ENCODE assay signal across 8 mouse cellular contexts in genomic region chr4:101717367-101718121, GRCm38 (mm10). TPM values are rescaled to one million over a fixed set of nuclear protein-coding genes. Genes with fewer than 3 reads are reported as not detected.
DNase-seq lines count a peak whose midpoint lies in the region; ATAC-seq and TF ChIP-seq lines count a peak whose summit lies in the region.

Gene Lepr (plus strand): TSS chr4:101717404.

- TF ChIP-seq CTCF in testis, adult 2 months (IDR thresholded peaks at IDR 0.05; ENCODE audit: control insufficient read depth, insufficient read depth, insufficient replicate concordance, low read depth, low read length) = no peak

- H3K36me3 ChIP-seq in testis, adult 2 months (ENCODE audit: control insufficient read depth, insufficient read depth, low read length) = no peaks in the 10 kb centered on the region
- no peaks in the 10 kb centered on the region for H3K36me3 ChIP-seq in embryonic facial prominence, embryonic 13.5 days
- H3K36me3 ChIP-seq in midbrain, embryonic 15.5 days (replicated peaks) = no peaks in the 10 kb centered on the region

- H3K9ac ChIP-seq in embryonic facial prominence, embryonic 13.5 days = peak within 1 kb of the TSS; percentile 71
- peak within 1 kb of the TSS; percentile 47 for H3K9ac ChIP-seq in midbrain, embryonic 15.5 days

- intact Hi-C loops in heart, postnatal 25 days (cut with DNase I) = no loop called here

- no peak within 1 kb of the TSS for H3K27ac ChIP-seq in testis, adult 2 months (ENCODE audit: control insufficient read depth, insufficient read depth, low read depth, low read length)
- no peak within 1 kb of the TSS for H3K27ac ChIP-seq in embryonic facial prominence, embryonic 13.5 days
- no peak within 1 kb of the TSS for H3K27ac ChIP-seq in midbrain, embryonic 15.5 days

- no peaks in the 10 kb centered on the region; the same call in 1 of the 2 replicates for H3K4me1 ChIP-seq in testis, adult 2 months (ENCODE audit: control insufficient read depth, insufficient read depth, low read length)
- peaks cover 14% of the 10 kb centered on the region for H3K4me1 ChIP-seq in embryonic facial prominence, embryonic 13.5 days
- peaks cover 10% of the 10 kb centered on the region for H3K4me1 ChIP-seq in midbrain, embryonic 15.5 days

- H3K9me3 ChIP-seq in embryonic facial prominence, embryonic 13.5 days = no peaks in the 10 kb centered on the region
- no peaks in the 10 kb centered on the region for H3K9me3 ChIP-seq in midbrain, embryonic 15.5 days

- WGBS in embryonic facial prominence, embryonic 13.5 days = under 1% methylated on average over 50 of the region's 50 CpGs
- under 1% methylated on average over 50 of the region's 50 CpGs for WGBS in midbrain, embryonic 15.5 days

- no peak for TF ChIP-seq POLR2A in testis, adult 2 months (IDR thresholded peaks at IDR 0.05; ENCODE audit: control insufficient read depth, low read depth, low read length)

- no peak for DNase-seq in testis, postnatal 14 days (ENCODE audit: low spot score)
- DNase-seq in heart, postnatal 25 days (ENCODE audit: low spot score) = peak; percentile 8
- peak; percentile 32 to 34 for DNase-seq in kidney, postnatal 4 days
- no peak for DNase-seq in thymus, postnatal 25 days
- DNase-seq in c-Kit-positive CD71-positive TER-119-positive erythroid progenitor cells, embryonic 14.5 days (ENCODE audit: low spot score) = no peak

- peak within 1 kb of the TSS; percentile 23 for H3K4me3 ChIP-seq in testis, adult 2 months (ENCODE audit: control insufficient read depth, low read depth, low read length)
- H3K4me3 ChIP-seq in embryonic facial prominence, embryonic 13.5 days = peak within 1 kb of the TSS; percentile 53
- peak within 1 kb of the TSS; percentile 50 for H3K4me3 ChIP-seq in midbrain, embryonic 15.5 days

- ATAC-seq in embryonic facial prominence, embryonic 13.5 days (ENCODE audit: insufficient number of reproducible peaks, insufficient read depth, low FRiP score, low TSS enrichment, low read depth) = no peak
- ATAC-seq in midbrain, embryonic 15.5 days (replicated peaks) = peak; percentile 71

- H3K4me2 ChIP-seq in embryonic facial prominence, embryonic 13.5 days = peak within 1 kb of the TSS; percentile 94
- peak within 1 kb of the TSS; percentile 100 for H3K4me2 ChIP-seq in midbrain, embryonic 15.5 days

- H3K27me3 ChIP-seq in testis, adult 2 months (ENCODE audit: control insufficient read depth, insufficient read depth, low read length) = no peaks in the 10 kb centered on the region
- H3K27me3 ChIP-seq in embryonic facial prominence, embryonic 13.5 days = peaks cover 16% of the 10 kb centered on the region
- H3K27me3 ChIP-seq in midbrain, embryonic 15.5 days (replicated peaks) = peaks cover 14% of the 10 kb centered on the region

RNA-seq across cellular contexts. Expression of gene Lepr, which starts in this region (rescaled TPM):
- polyA plus RNA-seq in testis, adult 2 months (2012; rRNA removed) = 0.11 and 0.19 TPM in 2 replicates
- 10.1 and 11.2 TPM in 2 replicates for polyA plus RNA-seq in embryonic facial prominence, embryonic 13.5 days (2015; fragmentation: Nextera tagmentation; extraction: Ambion mirVana)
- 1 to 10 TPM; 4.2 to 7.1 TPM for total RNA-seq in heart, postnatal 25 days (2021)
- 4.1 and 5.2 TPM in 2 replicates for polyA plus RNA-seq in midbrain, embryonic 15.5 days (2015; fragmentation: Nextera tagmentation; extraction: Ambion mirVana)

Comparison
In these comparisons a context has a peak if more than half of its experiments do, and no peak if none do; other contexts are left out.
1. DNase-seq: peak in heart, postnatal 25 days (single experiment) and kidney, postnatal 4 days (2 of 2); none in testis, postnatal 14 days (single experiment), thymus, postnatal 25 days (single experiment) and c-Kit-positive CD71-positive TER-119-positive erythroid progenitor cells, embryonic 14.5 days (single experiment).
2. Peak in every context shown above with its lines, with median percentiles within 50 percentile points of each other: H3K4me3 ChIP-seq.